Mouse (Mus musculus) embryo, embryonic 10.5 days (tissue): ENCODE results near the gene Magi2.
"Not testable (repeated sequence)": the region's sequence is repeated elsewhere in the genome, so short reads cannot be mapped to it uniquely, and the experiment has no call there.

Experiments
- DNase-seq: peaks from one replicate; pipeline ENCODE4 v3.0.0-alpha.2; 2015; ENCODE audit warnings: low spot score

Gene Magi2

GRCm38 (mm10) chr5:20251541-20251940 is 1024.7 kb downstream of the Magi2 start:
- no peak for DNase-seq

- no peak for DNase-seq
Measured at GRCm38 (mm10) chr5:20256150-20256868, 1029.5 kb downstream of the Magi2 start.

- no peak for DNase-seq
Measured at GRCm38 (mm10) chr5:20256933-20257332, 1030.1 kb downstream of the Magi2 start.

GRCm38 (mm10) chr5:20257419-20257818 is 1030.6 kb downstream of the Magi2 start:
- no peak for DNase-seq

GRCm38 (mm10) chr5:20259719-20260118 is 1032.9 kb downstream of the Magi2 start:
- peak; percentile 7 for DNase-seq

- not testable (repeated sequence) for DNase-seq
Measured at GRCm38 (mm10) chr5:20272680-20273079, 1045.8 kb downstream of the Magi2 start.

- no peak for DNase-seq
Measured at GRCm38 (mm10) chr5:20275632-20276031, 1048.8 kb downstream of the Magi2 start.

- no peak for DNase-seq
Measured at GRCm38 (mm10) chr5:20285080-20285840, 1058.4 kb downstream of the Magi2 start.

GRCm38 (mm10) chr5:20294521-20294920 is 1067.7 kb downstream of the Magi2 start:
- DNase-seq, result peak; percentile 50

GRCm38 (mm10) chr5:20299816-20300215 is 1073.0 kb downstream of the Magi2 start:
- DNase-seq, result no peak

GRCm38 (mm10) chr5:20303056-20303965 is 1076.5 kb downstream of the Magi2 start:
- no peak for DNase-seq

GRCm38 (mm10) chr5:20320970-20321369 is 1094.1 kb downstream of the Magi2 start:
- no peak for DNase-seq

GRCm38 (mm10) chr5:20325290-20325689 is 1098.5 kb downstream of the Magi2 start:
- no peak for DNase-seq

GRCm38 (mm10) chr5:20328901-20329300 is 1102.1 kb downstream of the Magi2 start:
- no peak for DNase-seq

- no peak for DNase-seq
Measured at GRCm38 (mm10) chr5:20330025-20330424, 1103.2 kb downstream of the Magi2 start.

- DNase-seq, result no peak
Measured at GRCm38 (mm10) chr5:20332574-20332973, 1105.7 kb downstream of the Magi2 start.

- DNase-seq, result no peak
Measured at GRCm38 (mm10) chr5:20334549-20334948, 1107.7 kb downstream of the Magi2 start.

GRCm38 (mm10) chr5:20352941-20353340 is 1126.1 kb downstream of the Magi2 start:
- no peak for DNase-seq

- no peak for DNase-seq
Measured at GRCm38 (mm10) chr5:20358437-20358836, 1131.6 kb downstream of the Magi2 start.

- no peak for DNase-seq
Measured at GRCm38 (mm10) chr5:20359021-20359420, 1132.2 kb downstream of the Magi2 start.

GRCm38 (mm10) chr5:20362154-20362553 is 1135.3 kb downstream of the Magi2 start:
- DNase-seq, result no peak

- no peak for DNase-seq
Measured at GRCm38 (mm10) chr5:20363216-20363615, 1136.4 kb downstream of the Magi2 start.
